Mouse (Mus musculus) embryonic stem cell, embryonic (primary cell): ENCODE measurements at regions not wholly inside any gene's neighbourhood (a gene's known extent, or its start where the extent isn't known, plus 50 kb on each side); places are given as distances from the start of the nearest gene placed in this dataset.

ENCODE experiments used
- CTCF ChIA-PET, 4 experiments: fragments of 300-600 bp in 2 of 4; fragments of 350-600 bp in 2 of 4; sonication (Branson Sonifier 250); formaldehyde crosslinking; loops; one replicate each; lab custom pipeline; 2022; ENCODE audit warnings: inconsistent platforms in 2 of 4; lab: Charles Lee
- POLR2A ChIA-PET, 4 experiments: fragments of 300-600 bp in 2 of 4; fragments of 350-600 bp in 2 of 4; sonication (Branson Sonifier 250); formaldehyde crosslinking; loops; one replicate each; lab custom pipeline; 2022; ENCODE audit warnings: antibody characterized with exemption in 4 of 4, inconsistent platforms in 1 of 4; lab: Charles Lee

GRCm38 (mm10) chr16:46613062-46613818 is 114.9 kb upstream of the Nectin3 start:
- ChIA-PET CTCF (no interaction called here), POLR2A (interaction anchor here in 1 of 4 experiments (0.6 kb wide), 1 partner anchor 172 kb away, joined by 3 read pairs; no protein-coding TSS in a partner anchor)

- ChIA-PET CTCF (no interaction called here), POLR2A (no interaction called here)
Observed at GRCm38 (mm10) chr16:46605879-46606203, 107.5 kb upstream of the Nectin3 start.

- POLR2A ChIA-PET = no interaction called here
- CTCF ChIA-PET = no interaction called here
Observed at GRCm38 (mm10) chr16:46605001-46605878, 106.9 kb upstream of the Nectin3 start.

- POLR2A ChIA-PET = interaction anchor here in 1 of 4 experiments (0.9 kb wide), 1 partner anchor 21 kb away, joined by 3 read pairs; no protein-coding TSS in a partner anchor
Observed at GRCm38 (mm10) chr16:46592618-46593253, 94.4 kb upstream of the Nectin3 start.

GRCm38 (mm10) chr16:46587056-46587455 is 88.7 kb upstream of the Nectin3 start:
- ChIA-PET CTCF (no interaction called here), POLR2A (interaction anchor here in 1 of 4 experiments (0.6 kb wide), 1 partner anchor 1704 kb away, joined by 3 read pairs; no protein-coding TSS in a partner anchor)

More at GRCm38 (mm10) chr16:46592618-46593253, 94.4 kb upstream of the Nectin3 start:
- CTCF ChIA-PET = no interaction called here

- ChIA-PET CTCF (no interaction called here), POLR2A (interaction anchor here in 1 of 4 experiments (0.5 kb wide), 1 partner anchor 27 kb away, joined by 4 read pairs; no protein-coding TSS in a partner anchor)
Observed at GRCm38 (mm10) chr16:46584502-46584901, 86.2 kb upstream of the Nectin3 start.

- ChIA-PET POLR2A (no interaction called here), CTCF (no interaction called here)
Observed at GRCm38 (mm10) chr16:46581115-46581514, 82.8 kb upstream of the Nectin3 start.

- ChIA-PET POLR2A (no interaction called here), CTCF (no interaction called here)
Observed at GRCm38 (mm10) chr16:46574221-46574620, 75.9 kb upstream of the Nectin3 start.

- ChIA-PET POLR2A (interaction anchor here in 2 of 4 experiments (1.2 to 1.3 kb wide), 2 partner anchors 9 to 67 kb away, joined by 5 read pairs; no protein-coding TSS in a partner anchor), CTCF (no interaction called here)
Observed at GRCm38 (mm10) chr16:46567446-46567845, 69.1 kb upstream of the Nectin3 start.

- CTCF ChIA-PET = no interaction called here
- POLR2A ChIA-PET = no interaction called here
Observed at GRCm38 (mm10) chr16:46566020-46566581, 67.8 kb upstream of the Nectin3 start.

GRCm38 (mm10) chr16:46557281-46557680 is 59.0 kb upstream of the Nectin3 start:
- ChIA-PET POLR2A (interaction anchor here in 2 of 4 experiments (1.0 to 1.8 kb wide), 2 partner anchors 10 to 56 kb away, joined by 3 to 5 read pairs; no protein-coding TSS in a partner anchor), CTCF (no interaction called here)

- POLR2A ChIA-PET = no interaction called here
- CTCF ChIA-PET = interaction anchor here in 1 of 4 experiments (0.6 kb wide), 1 partner anchor 8 kb away, joined by 14 read pairs; no protein-coding TSS in a partner anchor
Observed at GRCm38 (mm10) chr16:46548207-46548606, 49.9 kb upstream of the Nectin3 start.
